In genomic region chr7:15922220-15922773, GRCm38 (mm10) we compare ENCODE assay signal across 8 mouse cellular contexts. TPM values are rescaled to one million over a fixed set of nuclear protein-coding genes. Genes with fewer than 3 reads are reported as not detected.
A peak's percentile ranks its signal among the peaks of the same experiment; 100 is the strongest.
DNase-seq lines count a peak whose midpoint lies in the region; ATAC-seq and TF ChIP-seq lines count a peak whose summit lies in the region.

TSS of gene Selenow (minus strand) at chr7:15922402.

- TF ChIP-seq CTCF in E14TG2a.4 (conservative IDR thresholded peaks at IDR 0.05; ENCODE audit: low read length): no peak
- no peak for TF ChIP-seq CTCF in liver, postnatal 0 days (IDR thresholded peaks at IDR 0.05; ENCODE audit: low read depth)

- H3K4me2 ChIP-seq in forebrain, embryonic 13.5 days: peak within 1 kb of the TSS; percentile 84
- H3K4me2 ChIP-seq in liver, postnatal 0 days (ENCODE audit: low read depth, low read length): peak within 1 kb of the TSS; percentile 89
- H3K4me2 ChIP-seq in neural tube, embryonic 14.5 days (ENCODE audit: low read depth, low read length): peak within 1 kb of the TSS; percentile 65

- under 1% methylated on average over 33 of the region's 33 CpGs for WGBS in forebrain, embryonic 13.5 days
- under 1% methylated on average over 33 of the region's 33 CpGs for WGBS in large intestine, adult 2 months
- 0% methylated on average over 33 of the region's 33 CpGs for WGBS in liver, postnatal 0 days (ENCODE audit: insufficient replicate concordance)
- under 1% methylated on average over 33 of the region's 33 CpGs for WGBS in neural tube, embryonic 14.5 days

- intact Hi-C loops in heart, postnatal 10 days (cut with DNase I): loop anchor here (5.0 kb wide), 1 partner anchor 125 kb away; the partner anchor contains the start of gene Bicra

- H3K9me3 ChIP-seq in E14TG2a.4 (ENCODE audit: low read length): no peaks in the 10 kb centered on the region
- H3K9me3 ChIP-seq in forebrain, embryonic 13.5 days (replicated peaks): no peaks in the 10 kb centered on the region
- no peaks in the 10 kb centered on the region for H3K9me3 ChIP-seq in liver, postnatal 0 days (ENCODE audit: low read length)
- no peaks in the 10 kb centered on the region for H3K9me3 ChIP-seq in neural tube, embryonic 14.5 days (ENCODE audit: control insufficient read depth, low read length)

- H3K36me3 ChIP-seq in E14TG2a.4 (ENCODE audit: insufficient read depth, low read length): peaks cover 35% of the 10 kb centered on the region
- H3K36me3 ChIP-seq in forebrain, embryonic 13.5 days (ENCODE audit: poor library complexity, severe bottlenecking): peaks cover 30% of the 10 kb centered on the region
- 0 out of 2 replicates have a peak, but pooled peaks cover 11% of the 10 kb centered on the region for H3K36me3 ChIP-seq in liver, postnatal 0 days (replicated peaks; ENCODE audit: insufficient read depth, low read length)
- peaks cover 10% of the 10 kb centered on the region for H3K36me3 ChIP-seq in neural tube, embryonic 14.5 days (ENCODE audit: control insufficient read depth, insufficient read depth, low read length)

- peak; percentile 50; the same call in 1 of the 2 replicates for TF ChIP-seq EP300 in liver, postnatal 0 days (IDR thresholded peaks at IDR 0.05; ENCODE audit: low read depth)

- H3K27me3 ChIP-seq in E14TG2a.4 (ENCODE audit: insufficient read depth, low read length): peaks cover 26% of the 10 kb centered on the region
- H3K27me3 ChIP-seq in forebrain, embryonic 13.5 days: no peaks in the 10 kb centered on the region
- H3K27me3 ChIP-seq in liver, postnatal 0 days (ENCODE audit: insufficient read depth, low read length): 0 out of 2 replicates have a peak, but pooled peaks cover 4% of the 10 kb centered on the region
- no peaks in the 10 kb centered on the region for H3K27me3 ChIP-seq in neural tube, embryonic 14.5 days (ENCODE audit: control insufficient read depth, insufficient read depth, low read length)

- DNase-seq in c-Kit-positive CD71-positive TER-119-positive erythroid progenitor cells, embryonic 14.5 days (ENCODE audit: low spot score): peak; percentile 90
- peak; percentile 93 to 95 for DNase-seq in heart, postnatal 10 days
- DNase-seq in large intestine, adult 2 months (ENCODE audit: low read depth, low spot score): peak; percentile 81
- peak; percentile 92 for DNase-seq in liver, postnatal 0 days
- peak; percentile 90 for DNase-seq in testis, postnatal 10 days (ENCODE audit: low spot score)

- H3K9ac ChIP-seq in forebrain, embryonic 13.5 days: peak within 1 kb of the TSS; percentile 84
- H3K9ac ChIP-seq in liver, postnatal 0 days (replicated peaks): peak within 1 kb of the TSS; percentile 85
- peak within 1 kb of the TSS; percentile 64 for H3K9ac ChIP-seq in neural tube, embryonic 14.5 days (replicated peaks; ENCODE audit: low read depth, low read length)

- H3K4me1 ChIP-seq in E14TG2a.4 (replicated peaks; ENCODE audit: low read depth, low read length): peaks cover 44% of the 10 kb centered on the region
- H3K4me1 ChIP-seq in forebrain, embryonic 13.5 days: peaks cover 23% of the 10 kb centered on the region
- H3K4me1 ChIP-seq in liver, postnatal 0 days (ENCODE audit: insufficient read depth): peaks cover 21% of the 10 kb centered on the region
- peaks cover 12% of the 10 kb centered on the region; the same call in 1 of the 2 replicates for H3K4me1 ChIP-seq in neural tube, embryonic 14.5 days (ENCODE audit: control insufficient read depth, insufficient read depth, low read length)

- peak within 1 kb of the TSS; percentile 82 for H3K27ac ChIP-seq in forebrain, embryonic 13.5 days
- H3K27ac ChIP-seq in liver, postnatal 0 days (ENCODE audit: low read depth): peak within 1 kb of the TSS; percentile 77
- peak within 1 kb of the TSS; percentile 73 for H3K27ac ChIP-seq in neural tube, embryonic 14.5 days (ENCODE audit: low read depth, low read length)

- ATAC-seq in forebrain, embryonic 13.5 days: peak; percentile 97
- peak; percentile 99 for ATAC-seq in liver, postnatal 0 days
- peak; percentile 95 for ATAC-seq in neural tube, embryonic 14.5 days (ENCODE audit: low read depth)

- H3K4me3 ChIP-seq in E14TG2a.4 (replicated peaks; ENCODE audit: low read length): peak within 1 kb of the TSS; percentile 92
- peak within 1 kb of the TSS; percentile 79 for H3K4me3 ChIP-seq in forebrain, embryonic 13.5 days
- H3K4me3 ChIP-seq in liver, postnatal 0 days (ENCODE audit: low read depth, low read length): peak within 1 kb of the TSS; percentile 68
- peak within 1 kb of the TSS; percentile 85 for H3K4me3 ChIP-seq in neural tube, embryonic 14.5 days (ENCODE audit: low read depth, low read length)

RNA-seq across cellular contexts. Expression of gene Selenow, which starts in this region (rescaled TPM):
- polyA plus RNA-seq in forebrain, embryonic 13.5 days (2015; fragmentation: Nextera tagmentation; extraction: Ambion mirVana): 1,237 and 1,357 TPM in 2 replicates
- total RNA-seq in heart, postnatal 10 days (2021): 100 to 1,000 TPM; 184 to 195 TPM
- 228 and 286 TPM in 2 replicates for polyA plus RNA-seq in large intestine, adult 2 months (2012; rRNA removed)
- 158 and 189 TPM in 2 replicates for polyA plus RNA-seq in liver, postnatal 0 days (2015; fragmentation: Nextera tagmentation; extraction: Ambion mirVana)
- 1,481 and 1,546 TPM in 2 replicates for polyA plus RNA-seq in neural tube, embryonic 14.5 days (2014; fragmentation: Nextera tagmentation; extraction: Ambion mirVana)

Comparison
In these comparisons a context has a peak if more than half of its experiments do, and no peak if none do; other contexts are left out.
1. Peak in every context shown above with its lines: DNase-seq, ATAC-seq, H3K4me3 ChIP-seq and H3K27ac ChIP-seq.